ENCODE assay signal across 10 mouse cellular contexts in genomic region chr2:157807621-157808367, GRCm38 (mm10).
DNase-seq lines count a peak whose midpoint lies in the region; ATAC-seq lines count a peak whose summit lies in the region.
"Had no signal": no experiment of that assay in that cellular context is flagged by ENCODE, and none has a peak within 500 bp of the region (broad histone marks: within the 10 kb centered on the region; RNA-seq: fewer than 3 reads in every experiment).

No protein-coding gene starts in this region.

- H3K4me3 ChIP-seq in heart, embryonic 10.5 days, result no peak overlapping the region
- H3K4me3 ChIP-seq in hindbrain, embryonic 16.5 days (ENCODE audit: low read length), result no peak overlapping the region

- peaks cover 23% of the 10 kb centered on the region; the same call in 1 of the 2 replicates for H3K27me3 ChIP-seq in heart, embryonic 10.5 days (ENCODE audit: insufficient read depth, poor library complexity, severe bottlenecking)
- no peaks in the 10 kb centered on the region for H3K27me3 ChIP-seq in hindbrain, embryonic 16.5 days (replicated peaks; ENCODE audit: control insufficient read depth, insufficient read depth, low read length)
- H3K27me3 ChIP-seq: Patski had no signal

- 60% methylated on average over 7 of the region's 7 CpGs for WGBS in heart, embryonic 10.5 days
- WGBS in hindbrain, embryonic 16.5 days, result 49% methylated on average over 7 of the region's 7 CpGs

- H3K9me3 ChIP-seq in heart, embryonic 10.5 days, result no peaks in the 10 kb centered on the region
- H3K9me3 ChIP-seq in hindbrain, embryonic 16.5 days (ENCODE audit: control insufficient read depth, low read length), result no peaks in the 10 kb centered on the region

- intact Hi-C loops in heart, postnatal 25 days (cut with DNase I), result no loop called here

- peaks cover 12% of the 10 kb centered on the region for H3K36me3 ChIP-seq in heart, embryonic 10.5 days
- H3K36me3 ChIP-seq in hindbrain, embryonic 16.5 days (ENCODE audit: control insufficient read depth, insufficient read depth, low read length), result 0 out of 2 replicates have a peak, but pooled peaks cover 6% of the 10 kb centered on the region

- H3K4me2 ChIP-seq in hindbrain, embryonic 16.5 days (ENCODE audit: low read length), result no peak overlapping the region

- peak overlapping the region; percentile 13; the same call in 1 of the 2 replicates for H3K9ac ChIP-seq in hindbrain, embryonic 16.5 days (ENCODE audit: low read depth, low read length)

- ATAC-seq in hindbrain, embryonic 16.5 days, result no peak
- no peak for ATAC-seq in granulocyte monocyte progenitor cell, adult 5-6 weeks (replicated peaks; ENCODE audit: poor library complexity, severe bottlenecking)
- ATAC-seq: Patski had no signal

- peaks cover 31% of the 10 kb centered on the region for H3K4me1 ChIP-seq in heart, embryonic 10.5 days
- H3K4me1 ChIP-seq in hindbrain, embryonic 16.5 days (ENCODE audit: control insufficient read depth, insufficient read depth, low read depth, low read length), result peaks cover 28% of the 10 kb centered on the region

- peak; percentile 78 for DNase-seq in heart, embryonic 10.5 days (ENCODE audit: low spot score)
- no peak for DNase-seq in heart, postnatal 25 days (ENCODE audit: low spot score)
- DNase-seq in testis, postnatal 10 days (ENCODE audit: low spot score), result peak; percentile 42
- DNase-seq in testis, postnatal 14 days (ENCODE audit: low spot score), result no peak
- peak; percentile 6 for DNase-seq in thymus, postnatal 25 days
- no peak for DNase-seq in urinary bladder, postnatal 25 days (ENCODE audit: low spot score)
- DNase-seq: cerebellum, adult 9-10 months had no signal

- peak overlapping the region; percentile 69 for H3K27ac ChIP-seq in heart, embryonic 10.5 days
- peak overlapping the region; percentile 9 for H3K27ac ChIP-seq in hindbrain, embryonic 16.5 days (ENCODE audit: low read depth, low read length)

Comparison
In these comparisons a context has a peak if more than half of its experiments do, and no peak if none do; other contexts are left out.
1. DNase-seq: peak in heart, embryonic 10.5 days (single experiment), testis, postnatal 10 days (single experiment) and thymus, postnatal 25 days (single experiment); none in heart, postnatal 25 days (single experiment), testis, postnatal 14 days (single experiment) and urinary bladder, postnatal 25 days (single experiment).